ENCODE assay signal across 21 mouse cellular contexts in genomic region chr12:71718911-71719310, GRCm38 (mm10).
DNase-seq lines count a peak whose midpoint lies in the region; ATAC-seq and TF ChIP-seq lines count a peak whose summit lies in the region.
"Had no signal": no experiment of that assay in that cellular context is flagged by ENCODE, and none has a peak within 500 bp of the region (broad histone marks: within the 10 kb centered on the region; RNA-seq: fewer than 3 reads in every experiment).

No protein-coding gene starts in this region.

- no peak overlapping the region for H3K27ac ChIP-seq in intestine, embryonic 14.5 days (ENCODE audit: low read depth)
- H3K27ac ChIP-seq in intestine, postnatal 0 days (ENCODE audit: low read depth, low read length): no peak overlapping the region
- no peak overlapping the region for H3K27ac ChIP-seq in intestine, embryonic 16.5 days (ENCODE audit: low read length)
- no peak overlapping the region for H3K27ac ChIP-seq in lung, postnatal 0 days (ENCODE audit: low read length)
- H3K27ac ChIP-seq: forebrain, embryonic 10.5 days; hindbrain, embryonic 12.5 days; liver, embryonic 12.5 days; macrophage; midbrain, embryonic 10.5 days had no signal

- H3K36me3 ChIP-seq in intestine, embryonic 14.5 days (ENCODE audit: control insufficient read depth, insufficient read depth, low read length): no peaks in the 10 kb centered on the region
- no peaks in the 10 kb centered on the region for H3K36me3 ChIP-seq in intestine, postnatal 0 days (ENCODE audit: control insufficient read depth, insufficient read depth)
- no peaks in the 10 kb centered on the region for H3K36me3 ChIP-seq in intestine, embryonic 16.5 days (ENCODE audit: control insufficient read depth, insufficient read depth, low read length)
- no peaks in the 10 kb centered on the region for H3K36me3 ChIP-seq in lung, postnatal 0 days (ENCODE audit: insufficient read depth, low read length)
- H3K36me3 ChIP-seq: forebrain, embryonic 10.5 days; hindbrain, embryonic 12.5 days; liver, embryonic 12.5 days; midbrain, embryonic 10.5 days had no signal

- TF ChIP-seq EP300 in lung, postnatal 0 days (IDR thresholded peaks at IDR 0.05): no peak

- DNase-seq in intestine, embryonic 14.5 days (ENCODE audit: low spot score): no peak
- peak; percentile 44 for DNase-seq in ES-CJ7 (ENCODE audit: low read depth, low spot score)
- peak; percentile 18 for DNase-seq in lung, postnatal 0 days (ENCODE audit: low spot score)
- DNase-seq in cerebellum, postnatal 25 days: no peak
- DNase-seq in adipocyte (ENCODE audit: low spot score): no peak
- DNase-seq: adrenal gland, adult 8-10 months; cerebellum, adult 11 months; cerebellum, postnatal 10 days; embryo, embryonic 11 days; forebrain, postnatal 0 days; gastrocnemius, postnatal 36 days; right cerebral cortex, adult 18-20 months; thymus, postnatal 14 days had no signal

- H3K9me3 ChIP-seq in intestine, embryonic 14.5 days (ENCODE audit: control insufficient read depth, low read length): no peaks in the 10 kb centered on the region
- H3K9me3 ChIP-seq in intestine, postnatal 0 days (ENCODE audit: control insufficient read depth): no peaks in the 10 kb centered on the region
- no peaks in the 10 kb centered on the region for H3K9me3 ChIP-seq in intestine, embryonic 16.5 days (ENCODE audit: control insufficient read depth, low read length)
- no peaks in the 10 kb centered on the region for H3K9me3 ChIP-seq in lung, postnatal 0 days (ENCODE audit: low read length)
- H3K9me3 ChIP-seq: forebrain, embryonic 10.5 days; hindbrain, embryonic 12.5 days; liver, embryonic 12.5 days; midbrain, embryonic 10.5 days had no signal

- no peaks in the 10 kb centered on the region for H3K27me3 ChIP-seq in intestine, embryonic 14.5 days (replicated peaks; ENCODE audit: control insufficient read depth, insufficient read depth, low read length)
- H3K27me3 ChIP-seq in intestine, postnatal 0 days (replicated peaks; ENCODE audit: control insufficient read depth, insufficient read depth, low read length): no peaks in the 10 kb centered on the region
- no peaks in the 10 kb centered on the region for H3K27me3 ChIP-seq in intestine, embryonic 16.5 days (replicated peaks; ENCODE audit: control insufficient read depth, insufficient read depth, low read length)
- no peaks in the 10 kb centered on the region for H3K27me3 ChIP-seq in lung, postnatal 0 days (replicated peaks; ENCODE audit: insufficient read depth, low read length)
- H3K27me3 ChIP-seq: CH12.LX; hindbrain, embryonic 12.5 days; liver, embryonic 12.5 days had no signal

- H3K4me3 ChIP-seq in intestine, embryonic 14.5 days (ENCODE audit: low read depth, low read length): no peak overlapping the region
- no peak overlapping the region for H3K4me3 ChIP-seq in intestine, postnatal 0 days (ENCODE audit: low read depth, low read length)
- H3K4me3 ChIP-seq in intestine, embryonic 16.5 days (ENCODE audit: low read length): no peak overlapping the region
- H3K4me3 ChIP-seq in lung, postnatal 0 days (ENCODE audit: low read depth, low read length): no peak overlapping the region
- H3K4me3 ChIP-seq: forebrain, embryonic 10.5 days; hindbrain, embryonic 12.5 days; liver, embryonic 12.5 days; midbrain, embryonic 10.5 days had no signal

- TF ChIP-seq CTCF in intestine, postnatal 0 days (IDR thresholded peaks at IDR 0.05; ENCODE audit: low read depth): no peak
- no peak for TF ChIP-seq CTCF in lung, postnatal 0 days (IDR thresholded peaks at IDR 0.05)

- no peak overlapping the region for H3K4me2 ChIP-seq in intestine, embryonic 14.5 days (ENCODE audit: low read length)
- H3K4me2 ChIP-seq in intestine, postnatal 0 days (replicated peaks; ENCODE audit: low read depth): no peak overlapping the region
- no peak overlapping the region; the same call in 1 of the 2 replicates for H3K4me2 ChIP-seq in intestine, embryonic 16.5 days (ENCODE audit: low read depth, low read length)
- no peak overlapping the region for H3K4me2 ChIP-seq in lung, postnatal 0 days (replicated peaks; ENCODE audit: low read depth, low read length)
- H3K4me2 ChIP-seq: hindbrain, embryonic 12.5 days; liver, embryonic 12.5 days had no signal

- H3K9ac ChIP-seq in intestine, embryonic 14.5 days (ENCODE audit: low read length): no peak overlapping the region
- no peak overlapping the region for H3K9ac ChIP-seq in intestine, postnatal 0 days (ENCODE audit: low read depth, low read length)
- no peak overlapping the region for H3K9ac ChIP-seq in intestine, embryonic 16.5 days (ENCODE audit: low read depth, low read length)
- no peak overlapping the region for H3K9ac ChIP-seq in lung, postnatal 0 days (replicated peaks; ENCODE audit: low read depth)
- H3K9ac ChIP-seq: forebrain, postnatal 0 days; hindbrain, embryonic 12.5 days; liver, embryonic 12.5 days had no signal

- 0 out of 2 replicates have a peak, but pooled peaks cover 4% of the 10 kb centered on the region for H3K4me1 ChIP-seq in intestine, embryonic 14.5 days (replicated peaks; ENCODE audit: control insufficient read depth, insufficient read depth, low read length)
- H3K4me1 ChIP-seq in intestine, postnatal 0 days (replicated peaks; ENCODE audit: control insufficient read depth, insufficient read depth, low read length): no peaks in the 10 kb centered on the region
- no peaks in the 10 kb centered on the region for H3K4me1 ChIP-seq in intestine, embryonic 16.5 days (ENCODE audit: control insufficient read depth, insufficient read depth, low read length)
- no peaks in the 10 kb centered on the region for H3K4me1 ChIP-seq in lung, postnatal 0 days (ENCODE audit: insufficient read depth, low read depth, low read length)
- H3K4me1 ChIP-seq: forebrain, embryonic 10.5 days; hindbrain, embryonic 12.5 days; liver, embryonic 12.5 days; midbrain, embryonic 10.5 days had no signal

- ATAC-seq in intestine, embryonic 14.5 days (replicated peaks; ENCODE audit: low FRiP score, low TSS enrichment, low read depth): 0 out of 2 replicates have a peak, but pooled peaks have one; percentile 12
- ATAC-seq in intestine, postnatal 0 days: no peak
- 0 out of 2 replicates have a peak, but pooled peaks have one; percentile 42 for ATAC-seq in intestine, embryonic 16.5 days
- peak; percentile 35; the same call in 1 of the 2 replicates for ATAC-seq in lung, postnatal 0 days
- ATAC-seq: forebrain, postnatal 0 days had no signal

- 46% methylated on average over 7 of the region's 7 CpGs for WGBS in intestine, embryonic 14.5 days
- WGBS in intestine, postnatal 0 days: 68% methylated on average over 7 of the region's 7 CpGs
- 58% methylated on average over 7 of the region's 7 CpGs for WGBS in intestine, embryonic 16.5 days
- WGBS in lung, postnatal 0 days: 43% methylated on average over 7 of the region's 7 CpGs

Comparison
In these comparisons a context has a peak if more than half of its experiments do, and no peak if none do; other contexts are left out.
1. DNase-seq: peak in ES-CJ7 (single experiment) and lung, postnatal 0 days (single experiment); none in intestine, embryonic 14.5 days (single experiment), cerebellum, postnatal 25 days (0 of 2) and adipocyte (single experiment).